Mouse (Mus musculus) induced T-regulatory cell, adult 2 months (primary cell): Measurements from ENCODE around the gene Cysltr2.

Experiments
- DNase-seq: peaks from one replicate; pipeline ENCODE4 v3.0.0-alpha.2; 2012; ENCODE audit warnings: low read depth

Gene Cysltr2

DNA sequence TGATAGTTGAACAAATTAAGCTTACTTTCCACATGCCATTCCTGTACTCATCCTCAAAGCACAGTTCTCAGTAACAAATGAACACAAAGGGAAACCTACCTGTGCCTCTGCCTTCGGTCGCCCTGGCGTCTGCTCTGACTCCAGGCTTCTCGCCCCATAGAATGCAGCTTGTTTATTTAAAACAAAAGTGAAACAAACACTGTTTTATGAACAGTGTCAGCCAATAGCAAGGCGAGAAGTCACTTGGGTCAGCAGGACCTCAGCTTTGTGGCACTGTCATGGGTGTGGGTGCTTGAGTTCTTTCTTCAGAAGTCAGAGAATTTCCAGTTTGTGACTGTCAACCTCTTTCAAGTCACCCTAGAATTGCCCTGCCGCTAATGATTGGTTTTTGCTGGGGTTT, at the start of gene Cysltr2:
Gene Cysltr2, minus strand, starts transcription at position 178 of the 400 bp plus-strand sequence.
- DNase-seq = peak; percentile 88

DNA sequence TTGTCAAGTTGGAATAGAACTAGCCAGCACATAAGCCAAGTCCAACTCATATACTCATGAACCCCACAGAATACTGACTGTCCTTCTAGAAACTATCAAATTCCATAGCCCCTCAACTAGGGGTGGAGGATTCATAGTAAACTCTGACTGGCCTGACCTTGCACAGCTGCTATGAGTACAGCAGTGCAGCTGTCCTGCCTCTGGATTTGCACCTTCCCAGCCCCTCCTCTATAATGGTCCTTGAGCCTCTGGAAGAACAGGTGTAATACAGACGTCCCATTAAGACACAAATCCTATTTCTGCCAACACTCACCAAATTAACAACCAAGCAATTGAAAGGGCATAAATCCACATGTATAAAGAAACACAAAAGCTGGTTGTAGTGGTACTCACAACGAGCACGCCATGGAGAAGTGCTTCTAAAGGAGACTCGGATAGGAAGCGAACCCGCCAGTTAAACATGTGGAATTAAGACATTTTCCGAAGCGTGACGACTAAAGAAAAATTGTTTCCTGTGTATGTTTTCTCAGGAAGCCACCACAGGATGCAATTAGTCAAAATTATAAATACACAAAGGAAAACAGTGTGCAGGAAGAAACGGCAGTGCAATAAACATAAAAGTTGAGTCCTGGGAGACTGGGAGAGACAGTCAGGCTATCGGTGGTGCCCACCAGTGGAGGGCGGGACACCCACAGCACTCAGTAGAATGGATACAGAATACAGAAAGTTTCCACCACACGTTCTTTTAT, 46.1 kb upstream of the Cysltr2 start:
- DNase-seq = no peak

DNA sequence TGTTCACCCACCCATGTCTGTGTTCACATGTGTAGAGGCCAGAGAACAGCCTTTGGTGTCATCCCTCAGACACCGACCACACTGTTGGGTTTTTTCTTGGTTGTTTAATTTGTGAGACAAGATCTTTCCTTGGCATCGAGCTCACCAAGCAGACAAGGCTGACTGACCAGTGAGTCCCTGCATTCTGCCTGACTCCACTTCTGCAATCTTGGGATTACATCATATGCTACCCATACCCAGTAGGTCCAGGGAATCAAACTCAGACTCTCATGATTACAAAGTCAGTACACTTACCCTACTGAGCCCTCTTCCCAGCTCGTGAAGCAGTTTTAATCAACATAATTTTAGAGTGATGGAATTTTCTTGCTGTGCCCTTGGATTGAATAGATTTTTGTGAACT, 44.0 kb upstream of the Cysltr2 start:
- DNase-seq = no peak

DNA sequence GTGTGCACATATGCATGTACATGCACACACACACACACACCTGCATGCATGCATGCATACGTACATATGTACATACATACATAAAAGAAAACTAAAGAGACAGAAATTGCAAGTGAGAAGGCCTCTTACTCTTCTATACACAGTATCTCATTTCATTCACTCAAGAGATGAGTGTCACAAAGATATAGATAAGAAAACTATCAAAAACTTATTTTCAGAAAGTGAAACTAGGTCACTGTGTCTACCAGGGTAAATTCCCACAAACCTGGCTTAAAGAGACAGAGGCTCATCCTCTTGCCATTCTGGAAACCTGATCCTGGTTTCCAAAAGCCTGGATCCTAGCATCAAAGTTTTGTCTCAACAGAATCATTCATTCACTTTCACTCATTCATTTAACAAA, 39.3 kb upstream of the Cysltr2 start:
- no peak for DNase-seq

DNA sequence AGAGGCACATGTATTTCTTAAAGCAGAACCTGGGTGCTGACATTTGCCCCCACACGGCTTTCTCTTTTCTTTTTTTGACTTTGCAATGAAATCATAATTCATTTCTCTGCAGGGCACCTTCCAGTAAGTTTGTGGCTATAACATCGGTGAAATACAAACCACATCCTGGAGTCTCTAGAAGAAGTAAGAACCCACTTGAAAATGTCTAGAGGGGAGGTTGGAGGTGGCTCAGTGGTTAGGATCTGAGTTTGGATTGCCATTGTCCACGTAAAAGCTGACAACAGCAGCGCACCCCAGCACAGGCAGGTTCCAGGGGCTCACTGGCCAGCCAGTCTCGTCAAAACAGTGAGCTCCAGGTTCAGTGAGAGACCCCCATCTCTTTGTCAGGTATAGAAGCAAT, 38.8 kb upstream of the Cysltr2 start:
- peak; percentile 62 for DNase-seq

DNA sequence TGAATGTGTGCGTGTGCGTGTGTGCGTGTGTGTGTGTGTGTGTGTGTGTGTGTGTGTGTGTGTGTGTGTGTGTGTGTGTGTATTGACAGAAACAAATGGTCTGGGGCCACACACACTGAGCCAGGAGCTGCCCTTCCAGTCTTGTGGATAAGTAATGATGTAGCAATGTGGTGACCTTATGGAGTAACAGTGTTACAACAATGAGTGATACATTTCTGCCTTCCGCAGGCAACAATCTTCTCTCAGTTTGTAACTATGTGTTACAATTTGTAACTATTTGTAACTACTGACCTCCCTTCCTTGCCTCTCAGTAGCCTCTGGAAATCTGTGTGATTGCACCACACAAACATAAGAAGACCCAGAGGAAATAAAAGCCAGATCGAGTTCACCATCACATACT, 38.3 kb upstream of the Cysltr2 start:
- no peak for DNase-seq

DNA sequence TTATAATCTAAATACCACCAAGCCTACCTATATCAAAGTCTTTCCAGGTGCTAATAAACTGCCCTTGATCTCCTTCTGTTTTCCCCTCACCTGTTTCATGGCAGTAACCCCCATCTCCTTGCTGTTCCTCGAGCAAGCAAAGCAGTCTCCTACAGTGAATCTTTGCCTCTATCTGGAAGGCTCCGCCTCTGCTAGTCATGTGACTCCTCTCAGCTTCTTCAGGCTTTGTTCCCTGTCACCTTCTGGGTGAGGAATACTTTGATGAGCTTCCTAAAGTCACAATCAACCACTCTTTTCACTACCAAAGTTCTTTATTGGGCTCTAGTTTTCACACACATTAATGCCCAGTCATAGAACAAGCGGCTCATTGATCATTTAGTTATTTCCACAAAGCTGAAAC, 37.5 kb upstream of the Cysltr2 start:
- DNase-seq = no peak

DNA sequence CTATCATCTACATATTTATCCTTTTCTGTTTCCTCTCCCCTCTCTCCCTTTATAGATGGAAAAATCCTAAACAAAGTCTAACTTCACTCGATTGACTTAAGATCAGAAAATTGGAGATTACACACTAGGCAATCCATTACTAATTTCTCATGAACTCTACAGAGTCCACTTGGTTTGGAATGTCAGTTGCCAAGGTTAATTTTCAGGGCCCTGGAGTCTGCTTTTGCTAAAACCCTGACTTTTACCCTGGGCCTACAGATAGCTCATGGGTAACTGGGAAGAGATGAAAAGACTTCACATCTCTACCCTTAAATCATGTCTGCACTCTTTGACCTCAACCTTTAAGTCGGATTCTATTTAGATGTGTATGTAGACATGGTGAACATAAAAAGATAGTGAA, 34.6 kb upstream of the Cysltr2 start:
- no peak for DNase-seq

DNA sequence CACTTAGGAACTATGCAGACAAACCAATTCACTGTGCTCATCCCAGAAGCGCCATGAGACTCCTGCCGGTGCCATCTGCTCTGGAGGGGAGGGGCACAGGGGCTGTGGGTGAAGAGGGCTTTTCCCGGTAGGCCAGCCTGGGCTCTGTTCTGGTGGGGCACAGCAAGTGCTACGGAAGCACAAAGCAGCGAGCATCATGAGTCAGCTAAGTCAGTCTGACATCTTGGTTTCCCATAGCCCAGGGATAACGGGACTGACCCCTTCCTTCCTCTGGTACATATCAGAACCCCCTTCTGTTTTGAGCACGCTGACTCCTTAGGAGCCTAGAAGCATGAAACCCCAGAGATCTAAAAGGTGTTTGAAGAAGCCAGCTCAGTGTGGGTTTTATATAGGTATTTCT, 15.5 kb upstream of the Cysltr2 start:
- no peak for DNase-seq

DNA sequence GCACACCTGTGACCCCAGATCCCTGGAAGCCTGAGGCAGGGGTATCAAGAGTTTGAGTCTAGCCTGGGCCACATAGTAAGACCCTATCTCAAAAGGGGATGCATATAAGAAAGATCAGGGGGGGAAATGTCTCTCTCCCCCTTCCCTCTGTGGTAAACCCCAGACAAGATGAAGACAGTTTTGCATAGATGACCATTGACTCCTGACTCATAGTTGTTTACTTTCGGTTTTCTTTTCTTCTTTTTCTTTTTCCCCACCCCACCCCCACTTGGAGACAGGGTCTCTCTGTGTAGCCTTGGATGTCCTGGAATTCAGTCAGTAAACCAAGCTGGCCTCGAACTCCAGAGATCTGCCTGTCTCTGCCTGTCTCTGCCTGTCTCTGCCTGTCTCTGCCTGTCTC, 9.8 kb upstream of the Cysltr2 start:
- peak; percentile 35 for DNase-seq

DNA sequence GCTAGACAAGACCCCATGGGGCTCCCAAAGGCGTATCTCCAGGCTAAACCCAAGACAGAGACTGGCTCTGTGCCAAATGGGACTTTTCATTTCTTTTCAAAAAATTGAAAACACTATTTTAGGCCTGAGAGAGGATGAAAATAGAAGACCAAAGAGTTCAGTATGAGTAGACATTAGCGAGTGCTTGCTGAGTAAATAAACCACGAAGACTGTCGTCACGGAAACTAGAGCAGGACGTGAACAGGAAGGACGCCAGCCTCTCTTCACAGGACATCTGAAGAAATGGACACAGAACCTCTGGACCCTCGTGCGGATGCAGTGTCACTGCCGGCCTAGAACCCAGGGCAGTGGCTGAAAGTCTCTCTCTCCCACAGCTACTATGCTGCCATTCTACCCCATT, 8.8 kb upstream of the Cysltr2 start:
- DNase-seq = peak; percentile 69

DNA sequence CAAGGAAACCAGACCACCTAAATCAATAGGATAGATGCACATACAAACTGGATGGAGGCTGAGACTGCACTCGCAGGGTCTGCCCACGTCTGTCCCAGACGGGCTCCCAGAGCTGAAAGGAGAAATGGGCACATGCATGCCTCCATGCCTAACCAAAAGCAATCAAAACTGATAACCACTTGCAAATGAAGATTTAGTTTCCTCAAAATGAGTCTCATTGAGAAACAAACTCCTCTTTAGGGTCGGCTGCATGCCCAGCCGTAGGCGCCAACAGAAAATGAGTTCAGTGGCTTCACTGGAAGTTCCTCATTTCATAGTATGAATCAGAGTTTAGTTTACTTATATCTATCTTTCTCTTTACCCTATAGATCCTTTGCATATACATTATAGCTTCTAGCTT, 7.9 kb upstream of the Cysltr2 start:
- DNase-seq = peak; percentile 18

DNA sequence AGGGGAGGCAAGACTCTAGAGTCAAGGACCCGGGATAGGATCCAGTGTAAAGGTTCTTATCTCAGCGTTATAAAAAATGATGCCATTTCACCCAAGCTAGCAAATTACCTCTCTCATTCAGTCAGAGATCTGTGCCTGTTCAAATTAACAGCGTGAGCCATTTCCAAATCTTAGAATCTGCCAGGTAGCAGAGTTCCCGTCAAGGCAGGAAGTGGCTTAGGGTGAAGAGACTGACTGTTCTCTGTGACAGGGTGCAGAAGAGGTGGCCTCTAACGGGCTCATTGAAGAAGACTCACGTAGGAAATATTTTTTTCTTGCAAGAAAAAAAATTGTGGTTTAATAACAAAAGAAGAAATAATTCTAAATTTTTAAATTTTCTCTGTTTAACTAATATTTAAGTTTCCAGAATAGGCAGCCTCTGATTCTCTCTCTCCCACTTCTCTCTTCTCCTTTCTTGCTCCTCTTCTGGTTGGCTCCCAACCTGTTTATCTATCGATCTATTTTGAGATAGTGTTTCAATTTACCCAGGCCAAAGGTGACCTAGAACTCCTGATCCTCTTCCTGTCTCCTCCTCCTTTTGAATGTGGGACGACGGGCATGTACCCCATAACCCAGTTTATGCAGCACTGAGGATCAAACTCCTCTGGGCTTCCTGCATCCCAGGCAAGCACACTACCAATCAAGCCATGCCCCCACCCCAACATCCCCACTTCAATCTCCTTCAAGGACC, 3.5 kb downstream of the Cysltr2 start:
- peak; percentile 73 for DNase-seq

DNA sequence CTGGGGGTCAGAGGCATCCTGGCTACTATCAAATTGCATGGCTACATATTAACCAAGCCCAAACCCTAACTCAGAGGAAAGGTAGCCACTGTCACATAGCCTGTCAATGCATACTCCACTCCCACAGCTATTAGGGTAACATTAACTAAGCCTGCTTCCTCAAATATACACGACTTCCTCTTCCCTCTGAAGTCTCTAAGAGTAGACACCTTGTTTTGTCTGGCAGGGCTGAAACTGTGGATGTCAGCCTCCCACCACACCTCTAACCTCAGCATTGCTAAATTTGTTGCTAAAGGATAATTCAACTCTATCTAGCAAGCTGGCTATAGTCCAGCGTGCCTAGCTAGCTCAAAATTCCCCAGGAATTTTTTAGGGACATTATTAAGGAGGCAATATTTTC, 7.2 kb downstream of the Cysltr2 start:
- DNase-seq = no peak

DNA sequence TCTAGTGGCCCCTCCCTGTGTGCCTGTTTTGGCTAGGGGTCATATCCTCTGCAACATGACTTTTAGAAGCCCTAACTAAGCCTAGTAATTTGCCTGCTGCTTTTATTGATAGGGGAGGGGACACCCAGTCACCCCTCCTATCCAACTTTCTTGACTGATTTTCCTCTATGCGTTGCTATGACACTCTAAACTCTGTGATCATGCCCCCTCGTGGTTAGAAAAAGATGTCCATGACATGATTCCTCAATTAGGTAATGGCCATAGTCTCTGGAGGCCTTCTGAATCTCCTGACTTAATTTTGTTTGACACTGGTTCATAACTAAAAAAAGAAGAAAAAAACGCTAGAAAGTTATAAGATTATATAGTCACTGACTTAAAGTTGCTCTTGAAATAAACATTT, 15.6 kb downstream of the Cysltr2 start:
- DNase-seq = no peak

DNA sequence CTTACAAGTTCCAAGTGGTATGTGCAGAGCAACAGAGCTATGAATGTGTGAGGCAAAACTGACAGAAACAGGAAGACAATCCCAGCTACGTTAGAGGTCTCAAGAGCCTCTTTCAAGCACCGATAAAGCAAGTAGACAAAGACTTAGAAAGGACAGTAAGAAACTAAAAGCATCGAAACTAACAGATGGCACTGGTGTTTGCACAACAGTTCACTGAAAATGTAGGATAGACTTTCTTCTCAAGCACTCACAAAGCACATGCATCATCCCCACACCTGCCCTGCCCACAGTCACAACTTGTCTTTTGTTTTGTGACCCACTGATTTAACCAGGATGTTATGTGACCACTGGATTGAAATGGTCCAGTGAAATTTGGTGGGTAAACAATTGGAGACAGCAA, 17.7 kb downstream of the Cysltr2 start:
- no peak for DNase-seq

DNA sequence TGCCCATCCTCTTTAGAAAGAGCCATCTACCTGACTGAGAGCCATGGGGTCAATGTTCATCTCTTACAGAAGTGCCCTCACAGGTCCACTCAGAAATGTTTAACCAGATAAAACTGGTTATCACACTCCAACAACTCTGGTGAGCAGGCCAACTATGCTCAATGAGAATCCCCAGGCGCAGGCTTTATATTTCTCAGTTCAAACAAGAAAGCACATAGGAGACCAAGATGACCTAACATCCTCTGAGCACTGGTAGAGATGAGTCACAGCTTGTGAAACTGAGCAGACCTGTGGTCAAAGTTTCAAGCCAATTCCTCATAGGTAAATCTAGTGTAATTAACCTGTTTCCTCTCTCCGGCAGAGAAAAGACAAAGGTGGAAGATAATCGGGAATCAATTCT, 31.6 kb downstream of the Cysltr2 start:
- no peak for DNase-seq

DNA sequence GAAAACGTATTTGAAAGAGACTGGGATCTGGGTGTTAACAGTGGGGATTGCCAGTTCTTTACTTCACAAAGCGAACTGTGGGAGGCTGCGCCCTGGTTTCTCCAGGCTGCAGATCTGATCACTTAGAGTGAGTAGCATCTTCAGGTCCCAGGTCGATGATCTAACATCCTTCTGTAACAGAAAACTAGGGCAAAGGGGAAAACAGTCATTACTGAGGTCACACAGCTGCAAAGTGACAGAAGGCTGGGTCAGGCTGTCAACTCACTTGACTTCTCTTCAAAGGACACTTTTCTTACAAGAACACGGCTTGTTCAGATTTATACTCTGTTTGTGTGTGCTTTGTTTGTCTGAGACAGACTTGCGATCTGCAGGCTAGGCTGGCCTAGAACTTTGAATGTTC, 33.5 kb downstream of the Cysltr2 start:
- DNase-seq = no peak

DNA sequence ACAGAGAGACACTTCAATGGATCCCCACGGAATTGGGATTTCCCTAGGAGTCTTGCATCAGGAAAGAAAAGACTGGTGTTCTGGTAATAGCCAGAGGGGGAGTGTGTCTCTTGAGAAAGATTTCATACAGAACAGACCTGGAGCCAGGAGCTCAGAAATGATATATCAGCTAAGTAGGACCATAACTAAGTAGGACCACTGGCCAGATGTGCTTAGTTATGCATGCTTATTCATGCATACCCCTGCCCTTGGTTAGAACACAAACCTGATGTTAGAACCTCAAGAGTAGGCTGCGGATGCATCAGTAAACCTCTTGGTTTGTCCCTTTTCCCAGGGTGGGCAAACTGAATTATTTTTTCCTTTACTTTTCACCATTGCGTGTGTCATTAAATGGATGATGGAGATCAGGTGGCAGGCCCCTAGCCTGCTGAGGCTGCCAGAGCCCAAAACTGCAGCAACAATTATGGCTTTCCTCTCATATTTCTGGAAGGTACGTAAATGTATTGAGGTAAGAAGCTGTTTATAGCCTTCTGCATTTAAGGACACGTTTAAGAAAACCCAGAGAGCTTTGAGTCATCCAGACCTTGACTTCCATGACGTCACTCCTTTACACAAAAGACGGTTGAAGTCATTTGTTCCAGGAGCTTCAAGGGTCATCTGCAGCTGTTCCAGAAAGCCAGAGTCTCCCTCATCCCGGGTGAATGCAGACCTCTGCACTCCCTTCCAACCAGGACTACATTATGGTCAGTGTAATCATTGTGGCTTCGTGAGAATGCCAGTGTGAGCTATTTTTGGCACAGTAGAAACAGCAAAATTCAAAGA, 35.0 kb downstream of the Cysltr2 start:
- DNase-seq = peak; percentile 16

DNA sequence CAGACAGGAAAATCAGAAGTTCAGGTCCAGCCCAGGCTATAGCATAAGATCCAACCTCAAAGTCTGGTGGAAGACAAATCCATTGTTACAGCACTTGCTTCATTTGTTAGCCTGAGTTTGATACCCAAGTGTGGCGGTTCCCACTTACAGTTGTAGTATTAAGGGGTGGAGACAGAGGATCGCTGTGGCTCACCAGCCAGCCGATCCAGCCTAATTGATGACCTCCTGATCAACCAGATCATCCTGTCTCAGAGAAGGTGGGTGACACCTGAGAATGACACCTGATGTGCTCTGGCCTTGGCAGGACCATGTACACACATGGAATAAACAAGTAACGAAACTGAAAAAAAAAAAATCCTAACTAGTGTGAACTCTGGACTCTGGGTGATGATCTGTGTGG, 47.1 kb downstream of the Cysltr2 start:
- DNase-seq = no peak

DNA sequence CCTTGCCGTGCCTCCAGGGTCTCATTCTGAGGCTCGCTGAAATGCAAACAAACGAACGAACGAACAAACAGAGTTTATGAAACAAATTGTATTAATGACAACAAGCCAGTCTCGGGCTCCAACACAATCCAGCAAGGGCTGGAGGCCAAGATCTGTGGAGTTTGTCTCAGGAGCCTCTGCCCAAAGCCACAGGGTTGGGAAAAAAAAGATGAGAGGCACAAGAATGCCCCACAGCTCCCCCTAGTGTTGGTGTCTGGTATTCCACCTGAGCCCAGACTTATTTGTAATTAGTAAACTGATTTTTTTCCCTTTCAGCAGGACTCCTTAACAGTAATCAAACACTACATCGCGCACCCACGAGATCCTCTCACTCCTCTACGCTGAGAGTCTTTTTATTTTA, 48.6 kb downstream of the Cysltr2 start:
- peak; percentile 78 for DNase-seq

DNA sequence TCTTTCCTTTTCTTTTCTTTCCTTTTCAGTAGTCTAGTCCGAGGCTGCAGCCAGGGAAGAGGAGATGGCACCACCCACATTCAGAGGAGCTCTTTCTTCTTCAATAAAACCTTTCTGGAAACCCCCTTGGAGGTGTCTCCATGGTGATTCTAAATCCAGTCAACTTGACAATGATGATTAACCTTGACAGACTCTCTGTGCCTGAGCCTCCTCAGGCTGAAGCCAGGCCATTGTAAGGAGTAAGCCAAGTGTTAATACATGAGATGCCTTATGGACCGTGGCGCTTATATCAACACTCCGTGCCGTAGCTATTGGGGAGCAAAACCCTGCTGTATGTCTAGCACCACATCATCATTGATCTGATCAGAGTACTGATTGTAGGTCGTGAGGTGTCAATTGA, 50.8 kb downstream of the Cysltr2 start:
- no peak for DNase-seq

DNA sequence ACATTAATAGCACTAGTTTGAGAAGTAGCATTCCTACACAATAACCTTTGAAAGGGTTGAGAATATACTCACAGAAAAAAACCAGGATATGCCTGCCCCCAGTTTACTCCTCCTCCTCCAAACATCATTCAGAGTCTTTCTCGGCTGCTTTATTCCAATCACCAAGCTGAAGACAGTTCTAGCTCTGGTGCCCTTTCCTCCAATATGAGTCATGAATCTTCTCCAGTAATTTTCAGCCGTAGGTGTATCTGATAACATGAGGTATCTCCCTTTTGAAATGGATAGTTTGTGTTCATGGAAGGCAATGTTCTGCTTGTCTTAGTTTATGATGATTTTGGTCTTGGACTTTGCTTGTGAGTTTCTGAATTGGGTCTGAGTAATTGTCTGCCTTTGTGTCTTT, 62.9 kb downstream of the Cysltr2 start:
- DNase-seq = no peak
